Mouse (Mus musculus) liver, adult 2 months (tissue): Measurements from ENCODE around the gene Klf2. TPM values are rescaled to one million over a fixed set of nuclear protein-coding genes. Genes with fewer than 3 reads are reported as not detected.

Experiments
- DNase-seq: peaks from one replicate; pipeline ENCODE4 v3.0.0-alpha.2; 2011; ENCODE audit warnings: low read depth, low spot score; ENCODE audit errors: extremely low read depth
- H3K27ac ChIP-seq: fragments of 200-500 bp; replicated peaks from 2 replicates; pipeline ENCODE4 v1.5.1; 2012; ENCODE audit warnings: low read depth, mild to moderate bottlenecking, control low read depth, inconsistent platforms, low read length; ENCODE audit not compliant: insufficient read depth
- H3K27me3 ChIP-seq: fragments of 200-500 bp; 2 replicates; pipeline ENCODE4 v1.6.1; 2012; ENCODE audit warnings: mild to moderate bottlenecking, moderate library complexity, low read length, inconsistent platforms; ENCODE audit not compliant: control insufficient read depth, insufficient read depth
- H3K36me3 ChIP-seq: fragments of 200-500 bp; 2 replicates; pipeline ENCODE4 v1.6.1; 2012; ENCODE audit warnings: low read length, inconsistent platforms; ENCODE audit not compliant: control insufficient read depth, insufficient read depth
- H3K4me1 ChIP-seq: fragments of 200-500 bp; 2 replicates; pipeline ENCODE4 v1.6.1; 2011; ENCODE audit warnings: low read length; ENCODE audit not compliant: control insufficient read depth, insufficient read depth
- H3K4me3 ChIP-seq: fragments of 200-500 bp; 2 replicates; pipeline ENCODE4 v1.5.1; 2011; ENCODE audit warnings: low read depth, mild to moderate bottlenecking, control low read depth, low read length, moderate library complexity; ENCODE audit not compliant: insufficient read depth
- H3K79me2 ChIP-seq: fragments of 200-500 bp; 2 replicates; pipeline ENCODE4 v1.6.1; 2012; ENCODE audit warnings: inconsistent platforms, mild to moderate bottlenecking, low read length, moderate library complexity; ENCODE audit not compliant: control insufficient read depth, insufficient read depth
- H3K9ac ChIP-seq: fragments of 200-500 bp; 2 replicates; pipeline ENCODE4 v1.6.1; 2012; ENCODE audit warnings: low read depth, mild to moderate bottlenecking, control low read depth, inconsistent platforms, low read length
- CTCF ChIP-seq: fragments of 200-500 bp; IDR thresholded peaks from 2 replicates; pipeline ENCODE4 v1.5.1; 2011; ENCODE audit warnings: low read depth, low read length, control low read depth
- POLR2A ChIP-seq: fragments of 200-500 bp; IDR thresholded peaks from 2 replicates; pipeline ENCODE4 v1.6.1; 2011; ENCODE audit warnings: low read length, control low read depth; ENCODE audit not compliant: insufficient read depth; ENCODE audit errors: extremely low read depth
- WGBS: fragments of 180-500 bp; shearing (Covaris S2); methylation state at CpG from one replicate; pipeline ENCODE4 v1.1.7; 2018; 5-methylcytosine and 5-hydroxymethylcytosine counted together
- polyA plus RNA-seq: library from polyadenylated mRNA; depleted of rRNA; stranded (reverse); fragments of >200 nt; gene quantifications from 2 replicates; pipeline ENCODE4 v1.2.3, GENCODE M21; 2012
- total RNA-seq: library from RNA; depleted of rRNA; stranded (reverse); fragments of >200 nt; gene quantifications from 2 replicates; pipeline ENCODE4 v1.2.3, GENCODE M21; 2014

The Klf2 gene
- total and polyA plus RNA-seq, 2 experiments, result 2.8 to 6.0 TPM

GRCm38 (mm10) chr8:72273807-72274206, 45.0 kb upstream of the Klf2 start:
- DNase-seq, result no peak
- Histone ChIP-seq H3K79me2 (no peaks in the 10 kb centered on the region), H3K4me3 (no peak overlapping the region), H3K36me3 (no peaks in the 10 kb centered on the region), H3K4me1 (no peaks in the 10 kb centered on the region), H3K27ac (no peak overlapping the region), H3K9ac (no peak overlapping the region), H3K27me3 (no peaks in the 10 kb centered on the region)
- 82% methylated on average over 5 of the region's 5 CpGs for WGBS
- TF ChIP-seq CTCF, result no peak
- TF ChIP-seq POLR2A, result no peak

- DNase-seq, result no peak
- Histone ChIP-seq H3K36me3 (no peaks in the 10 kb centered on the region), H3K4me1 (no peaks in the 10 kb centered on the region), H3K9ac (no peak overlapping the region), H3K4me3 (no peak overlapping the region), H3K79me2 (no peaks in the 10 kb centered on the region), H3K27me3 (no peaks in the 10 kb centered on the region), H3K27ac (no peak overlapping the region)
- WGBS, result 57% methylated on average over 3 of the region's 3 CpGs
- TF ChIP-seq POLR2A, result no peak
- TF ChIP-seq CTCF, result no peak
Measured at GRCm38 (mm10) chr8:72277244-72277643, 41.6 kb upstream of the Klf2 start.

- Histone ChIP-seq H3K36me3 (no peaks in the 10 kb centered on the region), H3K27ac (no peak overlapping the region), H3K4me1 (no peaks in the 10 kb centered on the region), H3K79me2 (no peaks in the 10 kb centered on the region), H3K9ac (no peak overlapping the region), H3K4me3 (no peak overlapping the region), H3K27me3 (no peaks in the 10 kb centered on the region)
- no peak for TF ChIP-seq POLR2A
- no peak for TF ChIP-seq CTCF
- no peak for DNase-seq
- WGBS, result 91% methylated on average over 7 of the region's 7 CpGs
Measured at GRCm38 (mm10) chr8:72279151-72279550, 39.7 kb upstream of the Klf2 start.

- no peaks in the 10 kb centered on the region for H3K4me1 ChIP-seq
- H3K9ac ChIP-seq, result no peak overlapping the region
- H3K36me3 ChIP-seq, result no peaks in the 10 kb centered on the region
- no peak for DNase-seq
- no peak overlapping the region for H3K4me3 ChIP-seq
- no peaks in the 10 kb centered on the region for H3K79me2 ChIP-seq
- H3K27me3 ChIP-seq, result no peaks in the 10 kb centered on the region
- H3K27ac ChIP-seq, result no peak overlapping the region
- TF ChIP-seq POLR2A (no peak), CTCF (no peak)
- 46% methylated on average over 3 of the region's 3 CpGs for WGBS
Measured at GRCm38 (mm10) chr8:72281634-72282033, 37.2 kb upstream of the Klf2 start.

GRCm38 (mm10) chr8:72285285-72285684, 33.5 kb upstream of the Klf2 start:
- H3K27ac ChIP-seq, result no peak overlapping the region
- no peak overlapping the region for H3K4me3 ChIP-seq
- H3K79me2 ChIP-seq, result no peaks in the 10 kb centered on the region
- H3K36me3 ChIP-seq, result no peaks in the 10 kb centered on the region
- H3K27me3 ChIP-seq, result no peaks in the 10 kb centered on the region
- H3K9ac ChIP-seq, result no peak overlapping the region
- no peak for TF ChIP-seq CTCF
- no peak for TF ChIP-seq POLR2A
- DNase-seq, result no peak
- H3K4me1 ChIP-seq, result no peaks in the 10 kb centered on the region
- 77% methylated on average over 4 of the region's 4 CpGs for whole genome bisulfite sequencing

- Histone ChIP-seq H3K4me3 (no peak overlapping the region), H3K9ac (no peak overlapping the region), H3K27me3 (no peaks in the 10 kb centered on the region), H3K79me2 (no peaks in the 10 kb centered on the region), H3K36me3 (no peaks in the 10 kb centered on the region), H3K4me1 (no peaks in the 10 kb centered on the region), H3K27ac (no peak overlapping the region)
- DNase-seq, result no peak
- TF ChIP-seq POLR2A (no peak), CTCF (no peak)
Measured at GRCm38 (mm10) chr8:72289051-72289450, 29.8 kb upstream of the Klf2 start.
